Mouse (Mus musculus): ENCODE results near the gene Gm10337. TPM values are rescaled to one million over a fixed set of nuclear protein-coding genes. Genes with fewer than 3 reads are reported as not detected.

Gm10337 gene
- polyA plus RNA-seq (2012; rRNA removed): not detected in 2 replicates

GRCm38 (mm10) chr15:102503447-102503846, at the start of gene Gm10337:
Gm10337 (plus strand) TSS chr15:102503722.

GRCm38 (mm10) chr15:102458904-102459317, 44.6 kb upstream of the Gm10337 start, which contains the start of gene Prr13:
Prr13 (plus strand) TSS chr15:102459028.

GRCm38 (mm10) chr15:102470183-102470604, 33.3 kb upstream of the Gm10337 start, which contains the start of gene Pcbp2:
Pcbp2 (plus strand) TSS chr15:102470539.

GRCm38 (mm10) chr15:102516728-102517404, 13.3 kb downstream of the Gm10337 start, which contains the start of gene Map3k12:
Map3k12 (minus strand) TSS chr15:102517064.

GRCm38 (mm10) chr15:102517976-102518858, 14.7 kb downstream of the Gm10337 start, which contains the start of gene Tarbp2:
Tarbp2 (plus strand) TSS chr15:102518192.

GRCm38 (mm10) chr15:102524892-102525485, 21.5 kb downstream of the Gm10337 start, which contains the start of gene Npff:
Npff (minus strand) TSS chr15:102524942.

Other genes with a start within 250 kb of the Gm10337 start
- 9.8 and 11.0 TPM in 2 replicates for gene Rarg, start 246.2 kb upstream of the Gm10337 start, polyA plus RNA-seq (2012; rRNA removed)
- 0.08 and 0.23 TPM in 2 replicates for gene Gm9918, start 233.2 kb upstream of the Gm10337 start, polyA plus RNA-seq (2012; rRNA removed)
- 41.0 and 41.5 TPM in 2 replicates for gene Mfsd5, start 224.3 kb upstream of the Gm10337 start, polyA plus RNA-seq (2012; rRNA removed)
- gene Espl1, start 207.5 kb upstream of the Gm10337 start, polyA plus RNA-seq (2012; rRNA removed): 6.2 and 6.7 TPM in 2 replicates
- gene Pfdn5, start 177.6 kb upstream of the Gm10337 start, polyA plus RNA-seq (2012; rRNA removed): 404 and 434 TPM in 2 replicates
- 96.6 and 99.5 TPM in 2 replicates for gene Myg1, start 172.0 kb upstream of the Gm10337 start, polyA plus RNA-seq (2012; rRNA removed)
- gene Aaas, start 153.0 kb upstream of the Gm10337 start, polyA plus RNA-seq (2012; rRNA removed): 30.4 and 32.7 TPM in 2 replicates
- 0.73 and 5.7 TPM in 2 replicates for gene Sp7, start 136.5 kb upstream of the Gm10337 start, polyA plus RNA-seq (2012; rRNA removed)
- 12.9 and 13.1 TPM in 2 replicates for gene Sp1, start 97.6 kb upstream of the Gm10337 start, polyA plus RNA-seq (2012; rRNA removed)
- 0.48 and 0.74 TPM in 2 replicates for gene Amhr2, start 58.4 kb upstream of the Gm10337 start, polyA plus RNA-seq (2012; rRNA removed)
- 73.2 and 80.8 TPM in 2 replicates for gene Prr13, start 44.7 kb upstream of the Gm10337 start, polyA plus RNA-seq (2012; rRNA removed)
- 447 and 470 TPM in 2 replicates for gene Pcbp2, start 33.2 kb upstream of the Gm10337 start, polyA plus RNA-seq (2012; rRNA removed)
- 89.1 and 91.0 TPM in 2 replicates for gene Map3k12, start 13.3 kb downstream of the Gm10337 start, polyA plus RNA-seq (2012; rRNA removed)
- 145 and 154 TPM in 2 replicates for gene Tarbp2, start 14.5 kb downstream of the Gm10337 start, polyA plus RNA-seq (2012; rRNA removed)
- 6.7 and 6.8 TPM in 2 replicates for gene Npff, start 21.2 kb downstream of the Gm10337 start, polyA plus RNA-seq (2012; rRNA removed)
- not detected in 2 replicates for gene Gm28047, start 121.3 kb downstream of the Gm10337 start, polyA plus RNA-seq (2012; rRNA removed)
- gene Atf7, start 121.7 kb downstream of the Gm10337 start, polyA plus RNA-seq (2012; rRNA removed): 44.1 and 44.5 TPM in 2 replicates
- gene Atp5g2, start 168.6 kb downstream of the Gm10337 start, polyA plus RNA-seq (2012; rRNA removed): 441 and 453 TPM in 2 replicates
- 42.1 and 46.6 TPM in 2 replicates for gene Calcoco1, start 218.5 kb downstream of the Gm10337 start, polyA plus RNA-seq (2012; rRNA removed)

All from central nervous system, embryonic 18 days (tissue).